29 mouse cellular contexts compared by ENCODE assay signal in the genomic region with DNA sequence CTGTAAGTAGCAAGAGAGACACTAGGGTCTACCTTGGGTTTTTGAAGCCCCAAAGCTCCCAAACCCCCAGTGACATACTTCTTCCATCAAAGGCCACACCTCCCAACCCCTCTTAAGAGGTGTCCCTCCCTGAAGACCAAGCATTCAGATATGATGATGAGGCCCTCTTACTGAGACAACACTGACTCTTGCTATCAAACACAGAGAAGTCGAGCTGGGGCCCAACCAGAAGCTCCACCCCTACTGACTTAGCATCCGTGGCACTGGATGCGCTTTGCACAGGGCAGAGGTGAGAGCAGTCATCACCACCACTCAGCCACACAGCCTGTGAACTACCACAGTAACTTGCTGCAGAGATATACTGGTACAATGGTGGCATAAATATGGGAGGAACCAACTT. TPM values are rescaled to one million over a fixed set of nuclear protein-coding genes. Genes with fewer than 3 reads are reported as not detected.
DNase-seq lines count a peak whose midpoint lies in the region; ATAC-seq and TF ChIP-seq lines count a peak whose summit lies in the region.
"Had no signal": no experiment of that assay in that cellular context is flagged by ENCODE, and none has a peak within 500 bp of the region (broad histone marks: within the 10 kb centered on the region; RNA-seq: fewer than 3 reads in every experiment).

No protein-coding gene starts in this region.

- 74% methylated on average over 3 of the region's 3 CpGs for WGBS in heart, embryonic 10.5 days
- 55% methylated on average over 3 of the region's 3 CpGs for WGBS in liver, embryonic 11.5 days
- 18% methylated on average over 3 of the region's 3 CpGs for WGBS in liver, embryonic 14.5 days (ENCODE audit: insufficient replicate concordance)

- H3K4me1 ChIP-seq in heart, embryonic 10.5 days, result peaks cover 9% of the 10 kb centered on the region
- H3K4me1 ChIP-seq in liver, embryonic 11.5 days (replicated peaks; ENCODE audit: control insufficient read depth, insufficient read depth, low read length), result peaks cover 18% of the 10 kb centered on the region
- H3K4me1 ChIP-seq in liver, embryonic 14.5 days (replicated peaks; ENCODE audit: control insufficient read depth in 2 of 2, insufficient read depth in 2 of 2, low read length in 1 of 2), result peaks cover 28 to 30% of the 10 kb centered on the region in 2 experiments

- peak; percentile 30 for DNase-seq in CD4-positive, CD25-positive, alpha-beta regulatory T cell, adult 2 months (ENCODE audit: low read depth, low spot score)
- peak; percentile 75 for DNase-seq in heart, embryonic 10.5 days (ENCODE audit: low spot score)
- no peak for DNase-seq in heart, postnatal 4 days
- peak; percentile 24 for DNase-seq in liver, embryonic 11.5 days (ENCODE audit: low spot score)
- peak in 1 of 3 experiments; percentile 31 for DNase-seq in liver, embryonic 14.5 days (ENCODE audit: low read depth in 3 of 3, low spot score in 3 of 3)
- DNase-seq in left cerebral cortex, postnatal 14 days (ENCODE audit: low spot score in 2 of 2), result no peak
- DNase-seq in layer of hippocampus, postnatal 36 days, result no peak
- DNase-seq: adrenal gland, adult 2 months; adrenal gland, postnatal 14 days; cerebellum, adult 11 months; cerebellum, adult 8-10 months; cerebellum, postnatal 10 days; cerebellum, postnatal 36 days; embryo, embryonic 11 days; forebrain, postnatal 0 days; gastrocnemius, postnatal 25 days; heart, adult 2 months; heart, postnatal 36 days had no signal

- no peak for TF ChIP-seq CTCF in liver, embryonic 14.5 days (IDR thresholded peaks at IDR 0.05; ENCODE audit: low read depth)

- H3K4me2 ChIP-seq in liver, embryonic 11.5 days, result no peak overlapping the region
- peak overlapping the region; percentile 35 for H3K4me2 ChIP-seq in liver, embryonic 14.5 days (ENCODE audit: low read depth)
- H3K4me2 ChIP-seq: embryonic facial prominence, embryonic 13.5 days; heart, embryonic 11.5 days; hindbrain, embryonic 14.5 days had no signal

- ATAC-seq in CD4-positive, CD25-positive, alpha-beta regulatory T cell, adult 4 months, result no peak
- ATAC-seq in liver, embryonic 11.5 days (replicated peaks; ENCODE audit: low FRiP score), result peak; percentile 37
- ATAC-seq in liver, embryonic 14.5 days (ENCODE audit: insufficient read depth), result peak; percentile 26
- ATAC-seq: forebrain, embryonic 14.5 days; forebrain, postnatal 0 days; hindbrain, postnatal 0 days; inflammation-experienced regulatory T-cells, adult 6 months had no signal

- peaks cover 4% of the 10 kb centered on the region for H3K36me3 ChIP-seq in heart, embryonic 10.5 days
- peaks cover 3% of the 10 kb centered on the region for H3K36me3 ChIP-seq in liver, embryonic 11.5 days (ENCODE audit: control insufficient read depth, insufficient read depth, low read length)
- H3K36me3 ChIP-seq in liver, embryonic 14.5 days (replicated peaks; ENCODE audit: control insufficient read depth, insufficient read depth, low read depth), result peaks cover 6% of the 10 kb centered on the region; the same call in 1 of the 2 replicates

- intact Hi-C loops in left cerebral cortex, postnatal 14 days (cut with DNase I), result no loop called here

- no peak overlapping the region for H3K4me3 ChIP-seq in heart, embryonic 10.5 days
- H3K4me3 ChIP-seq in liver, embryonic 11.5 days (ENCODE audit: low read depth, low read length), result no peak overlapping the region
- no peak overlapping the region for H3K4me3 ChIP-seq in liver, embryonic 14.5 days (ENCODE audit: insufficient read depth in 1 of 2, low read depth in 2 of 2, low read length in 2 of 2)
- H3K4me3 ChIP-seq: embryonic facial prominence, embryonic 10.5 days; embryonic facial prominence, embryonic 13.5 days; heart, adult 2 months had no signal

- no peak overlapping the region for H3K27ac ChIP-seq in heart, embryonic 10.5 days
- no peak overlapping the region for H3K27ac ChIP-seq in liver, embryonic 11.5 days (ENCODE audit: low read depth, low read length)
- H3K27ac ChIP-seq in liver, embryonic 14.5 days, result peak overlapping the region; percentile 50; the same call in 1 of the 2 replicates
- H3K27ac ChIP-seq: embryonic facial prominence, embryonic 10.5 days; embryonic facial prominence, embryonic 13.5 days; heart, adult 2 months; hindbrain, embryonic 14.5 days; hindbrain, postnatal 0 days had no signal

- H3K9me3 ChIP-seq in heart, embryonic 10.5 days, result no peaks in the 10 kb centered on the region
- no peaks in the 10 kb centered on the region for H3K9me3 ChIP-seq in liver, embryonic 11.5 days (ENCODE audit: control insufficient read depth, low read length)
- H3K9me3 ChIP-seq in liver, embryonic 14.5 days (ENCODE audit: control insufficient read depth, low read length), result no peaks in the 10 kb centered on the region
- H3K9me3 ChIP-seq: embryonic facial prominence, embryonic 10.5 days; embryonic facial prominence, embryonic 13.5 days had no signal

- no peak for TF ChIP-seq EP300 in liver, embryonic 14.5 days (IDR thresholded peaks at IDR 0.05; ENCODE audit: low read depth)

- no peaks in the 10 kb centered on the region for H3K27me3 ChIP-seq in heart, embryonic 10.5 days (ENCODE audit: insufficient read depth, poor library complexity, severe bottlenecking)
- peaks cover 1% of the 10 kb centered on the region; the same call in 1 of the 2 replicates for H3K27me3 ChIP-seq in liver, embryonic 11.5 days (replicated peaks; ENCODE audit: control insufficient read depth, insufficient read depth, low read length)
- H3K27me3 ChIP-seq in liver, embryonic 14.5 days (ENCODE audit: control insufficient read depth, insufficient read depth, low read length), result peaks cover 7% of the 10 kb centered on the region
- H3K27me3 ChIP-seq: embryonic facial prominence, embryonic 13.5 days had no signal

- H3K9ac ChIP-seq in liver, embryonic 11.5 days (ENCODE audit: low read depth, low read length), result no peak overlapping the region
- no peak overlapping the region for H3K9ac ChIP-seq in liver, embryonic 14.5 days (replicated peaks)
- H3K9ac ChIP-seq: embryonic facial prominence, embryonic 13.5 days; forebrain, postnatal 0 days; hindbrain, embryonic 14.5 days had no signal

RNA-seq across cellular contexts. Expression of gene Rpl37, which starts 3.8 kb away (rescaled TPM):
- polyA plus RNA-seq in CD4-positive, CD25-positive, alpha-beta regulatory T cell, adult 4 months (2017; shearing (Covaris generic)), result 1,000 to 10,000 TPM; 1,603 to 2,725 TPM
- polyA plus RNA-seq in heart, embryonic 10.5 days (2016; fragmentation: Nextera tagmentation; extraction: Ambion mirVana), result 366 and 403 TPM in 2 replicates
- total RNA-seq in heart, postnatal 4 days (2021), result 100 to 1,000 TPM; 274 to 281 TPM
- 728 and 826 TPM in 2 replicates for polyA plus RNA-seq in liver, embryonic 11.5 days (2014; fragmentation: Nextera tagmentation; extraction: Ambion mirVana)
- polyA plus RNA-seq in liver, embryonic 14.5 days (2012; rRNA removed), result 259 and 884 TPM in 2 replicates
- polyA plus RNA-seq in liver, embryonic 14.5 days (2014; fragmentation: Nextera tagmentation; extraction: Ambion mirVana), result 547 and 570 TPM in 2 replicates
- 100 to 1,000 TPM; 217 TPM for total RNA-seq in left cerebral cortex, postnatal 14 days (2021)
- 100 to 1,000 TPM; 277 to 293 TPM for total RNA-seq in layer of hippocampus, postnatal 36 days (2021)

RNA-seq across cellular contexts. Expression of gene Card6, which starts 4.3 kb away (rescaled TPM):
- polyA plus RNA-seq in CD4-positive, CD25-positive, alpha-beta regulatory T cell, adult 4 months (2017; shearing (Covaris generic)), result 10 to 100 TPM; 47.4 to 53.6 TPM
- polyA plus RNA-seq in heart, embryonic 10.5 days (2016; fragmentation: Nextera tagmentation; extraction: Ambion mirVana), result 1.5 and 2.3 TPM in 2 replicates
- 1 to 10 TPM; 5.9 to 6.1 TPM for total RNA-seq in heart, postnatal 4 days (2021)
- 1.3 and 1.4 TPM in 2 replicates for polyA plus RNA-seq in liver, embryonic 11.5 days (2014; fragmentation: Nextera tagmentation; extraction: Ambion mirVana)
- 0.57 and 0.63 TPM in 2 replicates for polyA plus RNA-seq in liver, embryonic 14.5 days (2012; rRNA removed)
- 0.74 and 1.00 TPM in 2 replicates for polyA plus RNA-seq in liver, embryonic 14.5 days (2014; fragmentation: Nextera tagmentation; extraction: Ambion mirVana)
- 1 to 10 TPM in 1 of 2 experiments, under 1 TPM in 1; 0.89 to 2.0 TPM for total RNA-seq in left cerebral cortex, postnatal 14 days (2021)
- 1 to 10 TPM; 5.3 TPM for total RNA-seq in layer of hippocampus, postnatal 36 days (2021)

RNA-seq across cellular contexts. Expression of gene Prkaa1, which starts 31.0 kb away (rescaled TPM):
- 10 to 100 TPM; 19.5 to 20.4 TPM for polyA plus RNA-seq in CD4-positive, CD25-positive, alpha-beta regulatory T cell, adult 4 months (2017; shearing (Covaris generic))
- 21.1 and 22.7 TPM in 2 replicates for polyA plus RNA-seq in heart, embryonic 10.5 days (2016; fragmentation: Nextera tagmentation; extraction: Ambion mirVana)
- 10 to 100 TPM; 16.7 to 16.9 TPM for total RNA-seq in heart, postnatal 4 days (2021)
- polyA plus RNA-seq in liver, embryonic 11.5 days (2014; fragmentation: Nextera tagmentation; extraction: Ambion mirVana), result 36.2 and 39.3 TPM in 2 replicates
- polyA plus RNA-seq in liver, embryonic 14.5 days (2012; rRNA removed), result 6.6 and 8.6 TPM in 2 replicates
- 15.7 and 16.6 TPM in 2 replicates for polyA plus RNA-seq in liver, embryonic 14.5 days (2014; fragmentation: Nextera tagmentation; extraction: Ambion mirVana)
- 10 to 100 TPM; 15.8 to 17.5 TPM for total RNA-seq in left cerebral cortex, postnatal 14 days (2021)
- 10 to 100 TPM; 23.0 to 24.1 TPM for total RNA-seq in layer of hippocampus, postnatal 36 days (2021)

RNA-seq across cellular contexts. Expression of gene C7, which starts 49.1 kb away (rescaled TPM):
- polyA plus RNA-seq in CD4-positive, CD25-positive, alpha-beta regulatory T cell, adult 4 months (2017; shearing (Covaris generic)), result not detected
- 0.09 and 0.11 TPM in 2 replicates for polyA plus RNA-seq in heart, embryonic 10.5 days (2016; fragmentation: Nextera tagmentation; extraction: Ambion mirVana)
- total RNA-seq in heart, postnatal 4 days (2021), result under 1 TPM; 0.10 to 0.32 TPM
- polyA plus RNA-seq in liver, embryonic 11.5 days (2014; fragmentation: Nextera tagmentation; extraction: Ambion mirVana), result 0.08 and 0.10 TPM in 2 replicates
- polyA plus RNA-seq in liver, embryonic 14.5 days (2012; rRNA removed), result 0.01 TPM in 1 of 2 replicates, not detected in the other
- polyA plus RNA-seq in liver, embryonic 14.5 days (2014; fragmentation: Nextera tagmentation; extraction: Ambion mirVana), result 0.06 TPM in 1 of 2 replicates, not detected in the other
- under 1 TPM; 0.59 to 0.72 TPM for total RNA-seq in left cerebral cortex, postnatal 14 days (2021)
- total RNA-seq in layer of hippocampus, postnatal 36 days (2021), result under 1 TPM in 1 of 2 experiments, not detected in 1; 0.17 TPM
- total RNA-seq: MEL had no signal
- polyA plus RNA-seq: embryonic facial prominence, embryonic 13.5 days; forebrain, embryonic 11.5 days; hindbrain, embryonic 11.5 days; inflammation-experienced regulatory T-cells, adult 6 months had no signal

Comparison
In these comparisons a context has a peak if more than half of its experiments do, and no peak if none do; other contexts are left out.
1. DNase-seq: peak in CD4-positive, CD25-positive, alpha-beta regulatory T cell, adult 2 months (single experiment), heart, embryonic 10.5 days (single experiment) and liver, embryonic 11.5 days (single experiment); none in heart, postnatal 4 days (single experiment), left cerebral cortex, postnatal 14 days (0 of 2) and layer of hippocampus, postnatal 36 days (0 of 2).
2. RNA of gene Card6, which starts 4.3 kb away (polyA plus RNA-seq): 47.4 to 53.6 TPM in CD4-positive, CD25-positive, alpha-beta regulatory T cell, adult 4 months; 1.5 to 2.3 TPM in heart, embryonic 10.5 days, 1.3 to 1.4 TPM in liver, embryonic 11.5 days and 0.57 to 1.00 TPM in liver, embryonic 14.5 days; every median in the first group is over 10 times any median in the second.